17 mouse cellular contexts compared by ENCODE assay signal in the genomic region with DNA sequence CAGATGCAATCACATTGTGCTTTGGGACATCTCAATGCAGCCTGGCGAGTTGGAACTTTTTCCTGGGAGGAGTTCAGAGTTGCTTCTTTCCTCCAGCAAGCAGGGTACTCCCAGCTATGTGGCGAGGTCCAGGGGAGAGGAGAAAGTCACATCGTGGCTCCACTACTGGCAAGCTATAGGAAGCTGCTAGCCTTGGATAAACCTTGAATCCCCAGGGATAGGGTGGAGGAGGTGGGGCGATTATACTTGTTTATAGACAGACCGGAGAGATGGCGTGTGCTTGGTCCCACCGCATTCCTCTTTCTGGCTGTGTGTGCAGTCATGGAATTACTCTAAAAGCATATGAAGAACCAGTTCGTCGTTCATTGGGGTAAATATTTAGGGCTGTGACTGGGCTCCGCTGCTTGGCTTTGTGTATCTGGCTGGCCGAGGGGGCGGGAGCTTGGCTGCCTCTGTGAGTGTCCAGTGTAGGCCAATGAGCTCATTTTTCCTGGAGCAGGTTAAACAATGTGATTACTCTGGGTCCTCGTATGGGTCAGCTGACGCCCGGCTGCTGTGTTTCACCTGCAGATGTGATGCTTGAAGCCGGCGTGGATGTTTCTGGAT.
DNase-seq lines count a peak whose midpoint lies in the region; ATAC-seq and TF ChIP-seq lines count a peak whose summit lies in the region.
"Had no signal": no experiment of that assay in that cellular context is flagged by ENCODE, and none has a peak within 500 bp of the region (broad histone marks: within the 10 kb centered on the region; RNA-seq: fewer than 3 reads in every experiment).

No protein-coding gene starts in this region.

- H3K27me3 ChIP-seq in liver, embryonic 16.5 days (ENCODE audit: control insufficient read depth, insufficient read depth, low read depth, low read length): no peaks in the 10 kb centered on the region
- no peaks in the 10 kb centered on the region for H3K27me3 ChIP-seq in liver, embryonic 11.5 days (replicated peaks; ENCODE audit: control insufficient read depth, insufficient read depth, low read length)
- H3K27me3 ChIP-seq in stomach, postnatal 0 days (ENCODE audit: control insufficient read depth, insufficient read depth, low read length): no peaks in the 10 kb centered on the region
- no peaks in the 10 kb centered on the region for H3K27me3 ChIP-seq in thymus, adult 2 months (ENCODE audit: control insufficient read depth, insufficient read depth, low read length)
- H3K27me3 ChIP-seq: embryonic facial prominence, embryonic 13.5 days; forebrain, embryonic 13.5 days; heart, embryonic 13.5 days; neural tube, embryonic 13.5 days had no signal

- peak; percentile 26 for DNase-seq in adrenal gland, postnatal 10 days
- no peak for DNase-seq in adrenal gland, postnatal 14 days
- no peak for DNase-seq in liver, embryonic 11.5 days (ENCODE audit: low spot score)
- DNase-seq in lung, adult 18-20 months: peak; percentile 57 to 67
- peak; percentile 61 for DNase-seq in stomach, postnatal 0 days (ENCODE audit: low spot score)
- no peak for DNase-seq in thymus, adult 2 months
- DNase-seq: cerebellum, postnatal 10 days; left cerebral cortex, postnatal 4 days; thymus, postnatal 25 days had no signal

- no peak for TF ChIP-seq CTCF in stomach, postnatal 0 days (IDR thresholded peaks at IDR 0.05; ENCODE audit: low read depth)
- no peak for TF ChIP-seq CTCF in thymus, adult 2 months (IDR thresholded peaks at IDR 0.05; ENCODE audit: borderline replicate concordance, control insufficient read depth, extremely low read depth, insufficient read depth, low read length, poor library complexity)

- ATAC-seq in liver, embryonic 16.5 days (ENCODE audit: low read depth): 0 out of 2 replicates have a peak, but pooled peaks have one; percentile 32
- ATAC-seq in liver, embryonic 11.5 days (replicated peaks; ENCODE audit: low FRiP score): no peak
- peak; percentile 49; the same call in 1 of the 2 replicates for ATAC-seq in stomach, postnatal 0 days (ENCODE audit: low FRiP score, low TSS enrichment)
- no peak for ATAC-seq in granulocyte monocyte progenitor cell, adult 5-6 weeks (replicated peaks; ENCODE audit: poor library complexity, severe bottlenecking)
- ATAC-seq: forebrain, embryonic 13.5 days; midbrain, embryonic 16.5 days had no signal

- no peak for TF ChIP-seq EP300 in stomach, postnatal 0 days (optimal IDR thresholded peaks at IDR 0.05)

- no peak overlapping the region for H3K4me2 ChIP-seq in liver, embryonic 16.5 days (ENCODE audit: low read depth, low read length)
- H3K4me2 ChIP-seq in liver, embryonic 11.5 days: no peak overlapping the region
- H3K4me2 ChIP-seq in stomach, postnatal 0 days (replicated peaks; ENCODE audit: low read depth): no peak overlapping the region; the same call in 1 of the 2 replicates
- H3K4me2 ChIP-seq: embryonic facial prominence, embryonic 13.5 days; forebrain, embryonic 13.5 days; heart, embryonic 13.5 days; neural tube, embryonic 13.5 days had no signal

- WGBS in liver, embryonic 16.5 days (ENCODE audit: insufficient replicate concordance): 63% methylated on average over 17 of the region's 17 CpGs
- WGBS in liver, embryonic 11.5 days: 71% methylated on average over 17 of the region's 17 CpGs
- 21% methylated on average over 17 of the region's 17 CpGs for WGBS in stomach, postnatal 0 days
- 92% methylated on average over 17 of the region's 17 CpGs for WGBS in thymus, adult 2 months

- no peak overlapping the region for H3K27ac ChIP-seq in liver, embryonic 16.5 days (ENCODE audit: low read length)
- H3K27ac ChIP-seq in liver, embryonic 11.5 days (ENCODE audit: low read depth, low read length): no peak overlapping the region
- peak overlapping the region; percentile 56; the same call in 1 of the 2 replicates for H3K27ac ChIP-seq in stomach, postnatal 0 days (replicated peaks)
- no peak overlapping the region for H3K27ac ChIP-seq in thymus, adult 2 months (ENCODE audit: control insufficient read depth, insufficient read depth, low read length)
- H3K27ac ChIP-seq: embryonic facial prominence, embryonic 13.5 days; forebrain, embryonic 13.5 days; heart, embryonic 13.5 days; macrophage; neural tube, embryonic 13.5 days had no signal

- no peak overlapping the region for H3K9ac ChIP-seq in liver, embryonic 16.5 days (ENCODE audit: low read depth, low read length)
- H3K9ac ChIP-seq in liver, embryonic 11.5 days (ENCODE audit: low read depth, low read length): no peak overlapping the region
- H3K9ac ChIP-seq in stomach, postnatal 0 days (ENCODE audit: low read length): no peak overlapping the region
- H3K9ac ChIP-seq: embryonic facial prominence, embryonic 13.5 days; forebrain, embryonic 13.5 days; heart, embryonic 13.5 days; neural tube, embryonic 13.5 days had no signal

- no peaks in the 10 kb centered on the region for H3K9me3 ChIP-seq in liver, embryonic 16.5 days (replicated peaks; ENCODE audit: control insufficient read depth, low read length)
- no peaks in the 10 kb centered on the region for H3K9me3 ChIP-seq in liver, embryonic 11.5 days (ENCODE audit: control insufficient read depth, low read length)
- H3K9me3 ChIP-seq in stomach, postnatal 0 days (ENCODE audit: control insufficient read depth, low read length): no peaks in the 10 kb centered on the region
- H3K9me3 ChIP-seq: embryonic facial prominence, embryonic 13.5 days; heart, embryonic 13.5 days had no signal

- H3K4me1 ChIP-seq in liver, embryonic 16.5 days (ENCODE audit: control insufficient read depth, low read depth, low read length): no peaks in the 10 kb centered on the region
- H3K4me1 ChIP-seq in liver, embryonic 11.5 days (replicated peaks; ENCODE audit: control insufficient read depth, insufficient read depth, low read length): no peaks in the 10 kb centered on the region; the same call in 1 of the 2 replicates
- 0 out of 2 replicates have a peak, but pooled peaks cover 2% of the 10 kb centered on the region for H3K4me1 ChIP-seq in stomach, postnatal 0 days (replicated peaks; ENCODE audit: control insufficient read depth, insufficient read depth)
- no peaks in the 10 kb centered on the region for H3K4me1 ChIP-seq in thymus, adult 2 months (replicated peaks; ENCODE audit: control insufficient read depth, insufficient read depth, low read length)

- no peaks in the 10 kb centered on the region for H3K36me3 ChIP-seq in liver, embryonic 16.5 days (ENCODE audit: control insufficient read depth, insufficient read depth)
- H3K36me3 ChIP-seq in liver, embryonic 11.5 days (ENCODE audit: control insufficient read depth, insufficient read depth, low read length): no peaks in the 10 kb centered on the region
- no peaks in the 10 kb centered on the region for H3K36me3 ChIP-seq in stomach, postnatal 0 days (ENCODE audit: control insufficient read depth, insufficient read depth, low read length)
- no peaks in the 10 kb centered on the region for H3K36me3 ChIP-seq in thymus, adult 2 months (ENCODE audit: control insufficient read depth, insufficient read depth, low read length)
- H3K36me3 ChIP-seq: embryonic facial prominence, embryonic 13.5 days; heart, embryonic 13.5 days; neural tube, embryonic 13.5 days had no signal

- H3K4me3 ChIP-seq in liver, embryonic 16.5 days (ENCODE audit: low read depth, low read length): no peak overlapping the region
- no peak overlapping the region for H3K4me3 ChIP-seq in liver, embryonic 11.5 days (ENCODE audit: low read depth, low read length)
- no peak overlapping the region for H3K4me3 ChIP-seq in stomach, postnatal 0 days (ENCODE audit: low read depth, low read length)
- H3K4me3 ChIP-seq in thymus, adult 2 months (ENCODE audit: control insufficient read depth, insufficient read depth, low read length): no peak overlapping the region
- H3K4me3 ChIP-seq: embryonic facial prominence, embryonic 13.5 days; forebrain, embryonic 13.5 days; heart, embryonic 13.5 days; neural tube, embryonic 13.5 days had no signal

- TF ChIP-seq POLR2A in thymus, adult 2 months (IDR thresholded peaks at IDR 0.05; ENCODE audit: control insufficient read depth, extremely low read depth, insufficient read depth, low read length, poor library complexity): no peak

Comparison
In these comparisons a context has a peak if more than half of its experiments do, and no peak if none do; other contexts are left out.
1. DNase-seq: peak in adrenal gland, postnatal 10 days (single experiment), lung, adult 18-20 months (2 of 2) and stomach, postnatal 0 days (single experiment); none in adrenal gland, postnatal 14 days (single experiment), liver, embryonic 11.5 days (single experiment) and thymus, adult 2 months (single experiment).
2. ATAC-seq: peak in liver, embryonic 16.5 days (single experiment) and stomach, postnatal 0 days (single experiment); none in liver, embryonic 11.5 days (single experiment) and granulocyte monocyte progenitor cell, adult 5-6 weeks (single experiment).